Mouse (Mus musculus) forebrain, embryonic 14.5 days (tissue): Measurements from ENCODE around the gene Tmem151b. TPM values are rescaled to one million over a fixed set of nuclear protein-coding genes. Genes with fewer than 3 reads are reported as not detected.
A peak's percentile ranks its signal among the peaks of the same experiment; 100 is the strongest.

Source experiments
- ATAC-seq: fragments of 200-750 bp; cut with Nextera tagmentation; 2 replicates; pipeline ENCODE4 v1.8.0; 2017; ENCODE audit warnings: mild to moderate bottlenecking, moderate library complexity
- DNase-seq: peaks from one replicate; pipeline ENCODE4 v3.0.0-alpha.2; 2015; ENCODE audit warnings: low spot score
- H3K27ac ChIP-seq: fragments of 300-500 bp; sonication (generic); 2 replicates; pipeline ENCODE4 v1.5.1; 2014; ENCODE audit warnings: low read depth, mild to moderate bottlenecking, control low read depth, low read length, moderate library complexity
- H3K27me3 ChIP-seq: fragments of 300-500 bp; sonication (generic); replicated peaks from 2 replicates; pipeline ENCODE4 v1.6.1; 2014; ENCODE audit warnings: low read length, control low read depth, mixed read lengths; ENCODE audit not compliant: control insufficient read depth, insufficient read depth
- H3K36me3 ChIP-seq: fragments of 300-500 bp; sonication (generic); 2 replicates; pipeline ENCODE4 v1.6.1; 2014; ENCODE audit warnings: low read length, control low read depth; ENCODE audit not compliant: control insufficient read depth, insufficient read depth
- H3K4me1 ChIP-seq: fragments of 300-500 bp; sonication (generic); 2 replicates; pipeline ENCODE4 v1.6.1; 2014; ENCODE audit warnings: antibody characterized with exemption, low read length, control low read depth; ENCODE audit not compliant: control insufficient read depth, insufficient read depth
- H3K4me2 ChIP-seq: fragments of 300-500 bp; sonication (generic); 2 replicates; pipeline ENCODE4 v1.6.1; 2014; ENCODE audit warnings: mild to moderate bottlenecking, control low read depth, low read length
- H3K4me3 ChIP-seq: fragments of 300-500 bp; sonication (generic); 2 replicates; pipeline ENCODE4 v1.5.1; 2014; ENCODE audit warnings: low read depth, low read length, control low read depth
- H3K9ac ChIP-seq: fragments of 300-500 bp; sonication (generic); 2 replicates; pipeline ENCODE4 v1.6.1; 2014; ENCODE audit warnings: mild to moderate bottlenecking, low read length, control low read depth, moderate library complexity
- H3K9me3 ChIP-seq: fragments of 300-500 bp; sonication (generic); replicated peaks from 2 replicates; pipeline ENCODE4 v1.6.1; 2016; ENCODE audit warnings: low read length, control low read depth, mixed read lengths; ENCODE audit not compliant: control insufficient read depth
- WGBS: fragments of 180-500 bp; shearing (Covaris S2); extraction: QIAGEN DNeasy Blood & Tissue Kit; methylation state at CpG from one replicate; pipeline ENCODE4 v1.1.7; 2014; 5-methylcytosine and 5-hydroxymethylcytosine counted together
- polyA plus RNA-seq: library from polyadenylated mRNA; unstranded; fragments of >200 nt; fragmentation: Nextera tagmentation; extraction: Ambion mirVana; gene quantifications from 2 replicates; pipeline ENCODE4 v1.2.1, GENCODE M21; 2014

Tmem151b gene
- polyA plus RNA-seq, 1 experiment from 2014 or later = 19.2 TPM

- no peak overlapping the region for H3K27ac ChIP-seq
- no peak overlapping the region for H3K4me2 ChIP-seq
- H3K27me3 ChIP-seq = peaks cover 7% of the 10 kb centered on the region; the same call in 1 of the 2 replicates
- H3K36me3 ChIP-seq = no peaks in the 10 kb centered on the region
- H3K4me1 ChIP-seq = peaks cover 5% of the 10 kb centered on the region
- 83% methylated on average over 15 of the region's 15 CpGs for WGBS
- no peak overlapping the region for H3K4me3 ChIP-seq
- no peak overlapping the region for H3K9ac ChIP-seq
- ATAC-seq = no peak
- DNase-seq = no peak
- H3K9me3 ChIP-seq = no peaks in the 10 kb centered on the region
Measured at GRCm38 (mm10) chr17:45559732-45560525, 10.5 kb upstream of the Tmem151b start.

GRCm38 (mm10) chr17:45557998-45558862 is 8.8 kb upstream of the Tmem151b start:
- H3K27ac ChIP-seq = no peak overlapping the region
- DNase-seq (no peak), ATAC-seq (no peak)
- H3K4me3 ChIP-seq = no peak overlapping the region
- peaks cover 7% of the 10 kb centered on the region; the same call in 1 of the 2 replicates for H3K27me3 ChIP-seq
- no peaks in the 10 kb centered on the region for H3K36me3 ChIP-seq
- no peak overlapping the region for H3K4me2 ChIP-seq
- no peaks in the 10 kb centered on the region for H3K9me3 ChIP-seq
- peak overlapping the region; percentile 25; the same call in 1 of the 2 replicates for H3K9ac ChIP-seq
- H3K4me1 ChIP-seq = no peaks in the 10 kb centered on the region
- 70% methylated on average over 16 of the region's 16 CpGs for WGBS

- no peaks in the 10 kb centered on the region for H3K36me3 ChIP-seq
- DNase-seq (no peak), ATAC-seq (no peak)
- no peak overlapping the region for H3K4me2 ChIP-seq
- H3K4me3 ChIP-seq = no peak overlapping the region
- 80% methylated on average over 7 of the region's 7 CpGs for WGBS
- H3K9me3 ChIP-seq = no peaks in the 10 kb centered on the region
- H3K27me3 ChIP-seq = peaks cover 7% of the 10 kb centered on the region; the same call in 1 of the 2 replicates
- no peak overlapping the region; the same call in 1 of the 2 replicates for H3K9ac ChIP-seq
- no peak overlapping the region for H3K27ac ChIP-seq
- H3K4me1 ChIP-seq = no peaks in the 10 kb centered on the region
Measured at GRCm38 (mm10) chr17:45557246-45557824, 7.9 kb upstream of the Tmem151b start.

GRCm38 (mm10) chr17:45556514-45557245 is 7.2 kb upstream of the Tmem151b start:
- no peak for ATAC-seq
- Histone ChIP-seq H3K4me2 (peak overlapping the region; percentile 95), H3K4me1 (no peaks in the 10 kb centered on the region), H3K9me3 (no peaks in the 10 kb centered on the region), H3K27ac (no peak overlapping the region), H3K4me3 (0 out of 2 replicates have a peak overlapping the region, but pooled peaks have one; percentile 58), H3K27me3 (peaks cover 7% of the 10 kb centered on the region; the same call in 1 of the 2 replicates), H3K9ac (no peak overlapping the region), H3K36me3 (no peaks in the 10 kb centered on the region)
- WGBS = 73% methylated on average over 3 of the region's 3 CpGs
- DNase-seq = no peak

- no peak for DNase-seq
- 2% methylated on average over 14 of the region's 14 CpGs for WGBS
- peak overlapping the region; percentile 58 for H3K4me3 ChIP-seq
- peak overlapping the region; percentile 75 for H3K9ac ChIP-seq
- H3K4me1 ChIP-seq = no peaks in the 10 kb centered on the region
- no peaks in the 10 kb centered on the region for H3K36me3 ChIP-seq
- peaks cover 7% of the 10 kb centered on the region; the same call in 1 of the 2 replicates for H3K27me3 ChIP-seq
- no peaks in the 10 kb centered on the region for H3K9me3 ChIP-seq
- peak overlapping the region; percentile 95 for H3K4me2 ChIP-seq
- H3K27ac ChIP-seq = no peak overlapping the region
- ATAC-seq = no peak
Measured at GRCm38 (mm10) chr17:45556107-45556489, 6.6 kb upstream of the Tmem151b start.

- peaks cover 7% of the 10 kb centered on the region; the same call in 1 of the 2 replicates for H3K27me3 ChIP-seq
- H3K9ac ChIP-seq = peak within 1 kb of the TSS; percentile 75
- peak within 1 kb of the TSS; percentile 95 for H3K4me2 ChIP-seq
- H3K9me3 ChIP-seq = no peaks in the 10 kb centered on the region
- H3K4me3 ChIP-seq = peak within 1 kb of the TSS; percentile 58
- peak; percentile 92 for DNase-seq
- H3K4me1 ChIP-seq = no peaks in the 10 kb centered on the region
- no peaks in the 10 kb centered on the region for H3K36me3 ChIP-seq
- ATAC-seq = peak; percentile 80
- under 1% methylated on average over 45 of the region's 45 CpGs for WGBS
- no peak within 1 kb of the TSS for H3K27ac ChIP-seq
Measured at GRCm38 (mm10) chr17:45555452-45556106, 6.1 kb upstream of the Tmem151b start, which contains the start of gene Nfkbie. TSS of gene Nfkbie (plus strand) at chr17:45555703.

GRCm38 (mm10) chr17:45554420-45554819 is 4.9 kb upstream of the Tmem151b start:
- peaks cover 7% of the 10 kb centered on the region; the same call in 1 of the 2 replicates for H3K27me3 ChIP-seq
- H3K4me1 ChIP-seq = no peaks in the 10 kb centered on the region; the same call in 1 of the 2 replicates
- no peak overlapping the region for H3K27ac ChIP-seq
- ATAC-seq (no peak), DNase-seq (no peak)
- H3K36me3 ChIP-seq = no peaks in the 10 kb centered on the region
- no peaks in the 10 kb centered on the region for H3K9me3 ChIP-seq
- H3K4me2 ChIP-seq = no peak overlapping the region
- no peak overlapping the region for H3K9ac ChIP-seq
- H3K4me3 ChIP-seq = no peak overlapping the region
- 61% methylated on average over 1 of the region's 1 CpGs for WGBS
